Mouse (Mus musculus) MEL (cell line): Measurements from ENCODE around the gene Cx3cl1. TPM values are rescaled to one million over a fixed set of nuclear protein-coding genes. Genes with fewer than 3 reads are reported as not detected.

Experiments
- DNase-seq: peaks from one replicate; pipeline ENCODE4 v3.0.0; 2011; ENCODE audit warnings: low read depth, low spot score
- H3K27ac ChIP-seq: 2 replicates; pipeline ENCODE4 v1.5.1; 2012; ENCODE audit warnings: low read depth, mild to moderate bottlenecking, control low read depth, low read length, moderate library complexity; ENCODE audit not compliant: control insufficient read depth
- H3K27me3 ChIP-seq, 2 experiments: fragments of 150-350 bp in 1 of 2; sonication (generic) in 1 of 2; 2 replicates each; pipeline ENCODE4 v1.6.1; 2012; ENCODE audit warnings: low read length in 2 of 2, mild to moderate bottlenecking in 2 of 2, improper control_type of control experiment in 1 of 2, moderate library complexity in 1 of 2; ENCODE audit not compliant: insufficient read depth in 2 of 2, control insufficient read depth in 1 of 2
- H3K36me3 ChIP-seq, 2 experiments: 2 replicates each; pipeline ENCODE4 v1.6.1; 2012 to 2014; ENCODE audit warnings: low read length in 2 of 2, improper control_type of control experiment in 1 of 2, inconsistent platforms in 1 of 2, mild to moderate bottlenecking in 1 of 2; ENCODE audit not compliant: insufficient read depth in 2 of 2, control insufficient read depth in 1 of 2
- H3K4me1 ChIP-seq, 2 experiments: fragments of 150-350 bp in 1 of 2; sonication (generic) in 1 of 2; 2 replicates each; pipeline ENCODE4 v1.6.1; 2012; ENCODE audit warnings: low read length in 2 of 2, improper control_type of control experiment in 1 of 2, mild to moderate bottlenecking in 1 of 2; ENCODE audit not compliant: insufficient read depth in 2 of 2, control insufficient read depth in 1 of 2
- H3K4me3 ChIP-seq, 2 experiments: fragments of 150-350 bp in 1 of 2; sonication (generic) in 1 of 2; 2 replicates each; pipeline ENCODE4 v1.5.1; 2012; ENCODE audit warnings: low read depth in 2 of 2, low read length in 2 of 2, mild to moderate bottlenecking in 2 of 2, moderate library complexity in 2 of 2, control low read depth in 1 of 2, improper control_type of control experiment in 1 of 2; ENCODE audit not compliant: control insufficient read depth in 1 of 2, insufficient read depth in 1 of 2
- H3K79me2 ChIP-seq: 2 replicates; pipeline ENCODE4 v1.6.1; 2012; ENCODE audit warnings: mild to moderate bottlenecking, low read length, moderate library complexity; ENCODE audit not compliant: control insufficient read depth, poor library complexity, insufficient read depth
- H3K9ac ChIP-seq: 2 replicates; pipeline ENCODE4 v1.6.1; 2012; ENCODE audit warnings: low read depth, mild to moderate bottlenecking, control low read depth, low read length, moderate library complexity; ENCODE audit not compliant: control insufficient read depth, poor library complexity, severe bottlenecking
- H3K9me3 ChIP-seq: fragments of 150-350 bp; sonication (generic); replicated peaks from 2 replicates; pipeline ENCODE4 v1.6.1; 2012; ENCODE audit warnings: mild to moderate bottlenecking, low read length, improper control_type of control experiment, moderate library complexity; ENCODE audit not compliant: insufficient read depth
- CTCF ChIP-seq, 3 experiments: IDR thresholded peaks in 2 of 3; conservative IDR thresholded peaks in 1 of 3; 2 replicates each; pipeline ENCODE4 v1.5.1; 2011 to 2012; ENCODE audit warnings: low read length in 3 of 3, low read depth in 2 of 3, mild to moderate bottlenecking in 2 of 3, improper control_type of control experiment in 1 of 3, inconsistent platforms in 1 of 3, mixed read lengths in 1 of 3, moderate library complexity in 1 of 3; ENCODE audit not compliant: control insufficient read depth in 1 of 3, insufficient read depth in 1 of 3, poor library complexity in 1 of 3, severe bottlenecking in 1 of 3
- E2F4 ChIP-seq: IDR thresholded peaks from 2 replicates; pipeline ENCODE4 v1.6.1; 2011; ENCODE audit warnings: low read depth, low read length, improper control_type of control experiment, borderline replicate concordance
- EP300 ChIP-seq, 2 experiments: IDR thresholded peaks; 2 replicates each; pipeline ENCODE4 v1.6.1; 2011; ENCODE audit warnings: improper control_type of control experiment in 2 of 2, low read length in 2 of 2, low read depth in 1 of 2, mild to moderate bottlenecking in 1 of 2
- ETS1 ChIP-seq: IDR thresholded peaks from 2 replicates; pipeline ENCODE4 v1.6.1; 2012; ENCODE audit warnings: low read depth, mild to moderate bottlenecking, inconsistent platforms, low read length, improper control_type of control experiment, moderate library complexity
- GABPA ChIP-seq: IDR thresholded peaks from 2 replicates; pipeline ENCODE4 v1.6.1; 2012; ENCODE audit warnings: low read depth, mild to moderate bottlenecking, inconsistent platforms, low read length, improper control_type of control experiment, moderate library complexity
- GATA1 ChIP-seq: IDR thresholded peaks from 2 replicates; pipeline ENCODE4 v1.6.1; 2011; ENCODE audit warnings: low read depth, low read length, improper control_type of control experiment
- HCFC1 ChIP-seq: IDR thresholded peaks from 2 replicates; pipeline ENCODE4 v1.6.1; 2012; ENCODE audit warnings: low read depth, mild to moderate bottlenecking, inconsistent platforms, low read length, improper control_type of control experiment, moderate library complexity
- KAT2A ChIP-seq: conservative IDR thresholded peaks from 2 replicates; pipeline ENCODE4 v1.6.1; 2012; ENCODE audit warnings: low read depth, low read length, improper control_type of control experiment, inconsistent platforms
- MAZ ChIP-seq: IDR thresholded peaks from 2 replicates; pipeline ENCODE4 v1.6.1; 2012; ENCODE audit warnings: low read depth, mild to moderate bottlenecking, inconsistent platforms, low read length, improper control_type of control experiment
- MXI1 ChIP-seq: IDR thresholded peaks from 2 replicates; pipeline ENCODE4 v1.6.1; 2011; ENCODE audit warnings: mild to moderate bottlenecking, low read depth, low read length, improper control_type of control experiment
- MYC ChIP-seq: IDR thresholded peaks from 2 replicates; pipeline ENCODE4 v1.6.1; 2011; ENCODE audit warnings: low read depth, mild to moderate bottlenecking, low read length, improper control_type of control experiment, moderate library complexity
- NRF1 ChIP-seq: IDR thresholded peaks from 2 replicates; pipeline ENCODE4 v1.6.1; 2014; ENCODE audit warnings: low read depth, mild to moderate bottlenecking, inconsistent platforms, low read length, improper control_type of control experiment, moderate library complexity; ENCODE audit not compliant: poor library complexity, insufficient read depth, severe bottlenecking
- POLR2AphosphoS2 ChIP-seq: IDR thresholded peaks from 2 replicates; pipeline ENCODE4 v1.6.1; 2011; ENCODE audit warnings: low read length, improper control_type of control experiment
- POLR2AphosphoS5 ChIP-seq: IDR thresholded peaks from 2 replicates; pipeline ENCODE4 v1.6.1; 2012; ENCODE audit warnings: low read depth, borderline replicate concordance, mild to moderate bottlenecking, inconsistent platforms, low read length, moderate library complexity, mixed read lengths
- RAD21 ChIP-seq: IDR thresholded peaks from 2 replicates; pipeline ENCODE4 v1.6.1; 2011; ENCODE audit warnings: mild to moderate bottlenecking, low read depth, low read length, improper control_type of control experiment
- SMC3 ChIP-seq: IDR thresholded peaks from 2 replicates; pipeline ENCODE4 v1.6.1; 2011; ENCODE audit warnings: low read depth, low read length, improper control_type of control experiment
- TAL1 ChIP-seq: IDR thresholded peaks from 2 replicates; pipeline ENCODE4 v1.6.1; 2012; ENCODE audit warnings: mild to moderate bottlenecking, inconsistent platforms, low read length, moderate library complexity, mixed read lengths
- TBP ChIP-seq: IDR thresholded peaks from 2 replicates; pipeline ENCODE4 v1.8.0; 2011; ENCODE audit warnings: low read depth, low read length, improper control_type of control experiment
- TCF12 ChIP-seq: IDR thresholded peaks from 2 replicates; pipeline ENCODE4 v1.6.1; 2014; ENCODE audit warnings: low read depth, mild to moderate bottlenecking, inconsistent platforms, low read length, improper control_type of control experiment, moderate library complexity
- ZC3H11A ChIP-seq: IDR thresholded peaks from 2 replicates; pipeline ENCODE4 v1.6.1; 2012; ENCODE audit warnings: low read depth, mild to moderate bottlenecking, inconsistent platforms, low read length, improper control_type of control experiment
- ZKSCAN1 ChIP-seq: IDR thresholded peaks from 2 replicates; pipeline ENCODE4 v1.6.1; 2012; ENCODE audit warnings: low read depth, mild to moderate bottlenecking, inconsistent platforms, low read length, improper control_type of control experiment, moderate library complexity
- ZNF384 ChIP-seq: IDR thresholded peaks from 2 replicates; pipeline ENCODE4 v1.6.1; 2012; ENCODE audit warnings: low read depth, mild to moderate bottlenecking, inconsistent platforms, low read length, improper control_type of control experiment
- polyA plus RNA-seq, 2 experiments: library from polyadenylated mRNA; stranded (reverse) in 1 of 2; unstranded in 1 of 2; fragments of >175 nt in 1 of 2; fragments of >200 nt in 1 of 2; gene quantifications; 2 replicates each; pipeline versions ENCODE4 v1.2.1 to v1.2.4; 2012; ENCODE audit warnings: low replicate concordance in 2 of 2, low read depth in 1 of 2; ENCODE audit not compliant: insufficient read length in 2 of 2, insufficient read depth in 1 of 2, missing spikeins in 1 of 2
- total RNA-seq: library from RNA; depleted of rRNA; stranded (reverse); fragments of 300-350 nt; gene quantifications from 2 replicates; pipeline ENCODE4 v1.2.3, GENCODE M21; 2012

Gene Cx3cl1
- total and polyA plus RNA-seq, 3 experiments, result not detected

DNA sequence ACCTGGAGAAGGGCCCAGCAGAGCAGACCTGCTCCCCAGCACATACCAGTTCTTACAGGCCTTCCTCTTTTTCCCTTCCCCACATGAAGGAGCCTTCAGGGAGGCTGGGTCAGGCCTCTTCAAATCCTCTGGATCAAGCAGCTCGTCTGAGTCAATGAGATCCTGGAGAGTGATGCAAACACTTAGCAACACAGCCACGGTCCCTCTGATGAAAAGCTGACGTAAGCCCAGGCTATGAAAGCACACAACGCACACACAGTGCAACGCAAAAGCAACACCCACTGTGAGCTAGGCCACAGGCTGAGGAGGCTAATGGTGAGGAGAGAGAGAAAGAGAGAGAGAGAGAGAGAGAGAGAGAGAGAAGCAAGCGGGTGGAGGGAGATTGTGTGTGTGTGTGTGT is 53.4 kb downstream of the Cx3cl1 start:
- Histone ChIP-seq H3K4me3 (no peak overlapping the region), H3K9ac (no peak overlapping the region), H3K4me1 (no peaks in the 10 kb centered on the region), H3K27me3 (no peaks in the 10 kb centered on the region), H3K27ac (peak overlapping the region; percentile 29; the same call in 1 of the 2 replicates), H3K79me2 (no peaks in the 10 kb centered on the region), H3K36me3 (peaks cover 2 to 30% of the 10 kb centered on the region in 2 experiments; a peak in 3 of 4 replicates), H3K9me3 (no peaks in the 10 kb centered on the region)
- no peak for DNase-seq
- TF ChIP-seq TAL1 (no peak), ZKSCAN1 (no peak), POLR2AphosphoS5 (no peak), ZC3H11A (no peak), POLR2AphosphoS2 (no peak), MYC (no peak), MXI1 (no peak), EP300 (IDR thresholded peaks at IDR 0.05; ENCODE audit: low read depth in 1 of 2, low read length in 2 of 2) (no peak), E2F4 (no peak), ETS1 (no peak), GATA1 (no peak), TBP (no peak), CTCF (IDR thresholded peaks at IDR 0.05 in 2 of 3, conservative IDR thresholded peaks at IDR 0.05 in 1 of 3; ENCODE audit: control insufficient read depth in 1 of 3, insufficient read depth in 1 of 3, low read depth in 2 of 3, low read length in 3 of 3, poor library complexity in 1 of 3, severe bottlenecking in 1 of 3) (no peak), RAD21 (no peak), ZNF384 (no peak), GABPA (no peak), TCF12 (no peak), MAZ (no peak), HCFC1 (no peak), KAT2A (no peak)

DNA sequence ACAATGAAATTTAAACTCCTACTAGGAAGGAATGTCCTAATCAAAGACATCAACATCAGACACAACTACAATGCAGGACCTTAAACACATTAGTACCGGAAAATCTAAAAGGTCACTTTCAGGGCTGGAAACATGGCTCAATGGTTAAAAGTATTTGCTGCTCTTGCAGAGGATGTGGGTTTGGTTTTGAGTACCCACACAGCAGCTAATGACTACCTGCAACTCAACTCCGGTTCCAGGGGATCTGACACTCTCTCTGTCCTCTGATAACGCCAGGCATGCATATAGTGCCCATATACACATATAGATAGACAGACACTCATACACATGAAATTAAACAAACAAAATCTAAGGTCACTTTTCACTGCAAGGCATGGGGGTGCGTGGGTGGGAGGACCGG is 54.4 kb downstream of the Cx3cl1 start:
- Histone ChIP-seq H3K36me3 (peaks cover 2 to 32% of the 10 kb centered on the region in 2 experiments; a peak in 3 of 4 replicates), H3K9me3 (no peaks in the 10 kb centered on the region), H3K4me3 (no peak overlapping the region), H3K9ac (no peak overlapping the region), H3K27ac (no peak overlapping the region), H3K27me3 (no peaks in the 10 kb centered on the region), H3K4me1 (no peaks in the 10 kb centered on the region), H3K79me2 (no peaks in the 10 kb centered on the region)
- no peak for TF ChIP-seq NRF1
- no peak for TF ChIP-seq MAZ
- no peak for TF ChIP-seq SMC3
- no peak for TF ChIP-seq ETS1
- no peak for DNase-seq
